Mouse (Mus musculus): ENCODE data around the gene Sec11a. TPM values are rescaled to one million over a fixed set of nuclear protein-coding genes. Genes with fewer than 3 reads are reported as not detected.
"Not testable (repeated sequence)": the region's sequence is repeated elsewhere in the genome, so short reads cannot be mapped to it uniquely, and the experiment has no call there.

Gene Sec11a
- polyA plus RNA-seq, 1 experiment: not detected

GRCm38 (mm10) chr7:80991589-80991988, 44.0 kb upstream of the Sec11a start:
- 97% methylated on average over 5 of the region's 5 CpGs for WGBS
- peaks cover 6% of the 10 kb centered on the region; the same call in 1 of the 2 replicates for H3K4me1 ChIP-seq (ENCODE audit: control insufficient read depth, insufficient read depth, low read length)
- no peak overlapping the region for H3K4me3 ChIP-seq (ENCODE audit: insufficient read depth, low read depth, low read length)
- H3K27ac ChIP-seq (ENCODE audit: insufficient read depth, low read depth, low read length): no peak overlapping the region
- TF ChIP-seq POLR2A (IDR thresholded peaks at IDR 0.05; ENCODE audit: insufficient read depth, low read depth, low read length) (no peak), CTCF (IDR thresholded peaks at IDR 0.05; ENCODE audit: insufficient read depth, low read depth, low read length) (no peak)

GRCm38 (mm10) chr7:80990276-80990675, 42.7 kb upstream of the Sec11a start:
- WGBS: 98% methylated on average over 6 of the region's 6 CpGs
- H3K27ac ChIP-seq (ENCODE audit: insufficient read depth, low read depth, low read length): no peak overlapping the region
- H3K4me3 ChIP-seq (ENCODE audit: insufficient read depth, low read depth, low read length): no peak overlapping the region
- TF ChIP-seq POLR2A (IDR thresholded peaks at IDR 0.05; ENCODE audit: insufficient read depth, low read depth, low read length): no peak
- no peak for TF ChIP-seq CTCF (IDR thresholded peaks at IDR 0.05; ENCODE audit: insufficient read depth, low read depth, low read length)
- peaks cover 3% of the 10 kb centered on the region; the same call in 1 of the 2 replicates for H3K4me1 ChIP-seq (ENCODE audit: control insufficient read depth, insufficient read depth, low read length)

- Histone ChIP-seq H3K4me3 (ENCODE audit: insufficient read depth, low read depth, low read length) (no peak overlapping the region), H3K27ac (ENCODE audit: insufficient read depth, low read depth, low read length) (no peak overlapping the region), H3K4me1 (ENCODE audit: control insufficient read depth, insufficient read depth, low read length) (peaks cover 3% of the 10 kb centered on the region; the same call in 1 of the 2 replicates)
- TF ChIP-seq POLR2A (IDR thresholded peaks at IDR 0.05; ENCODE audit: insufficient read depth, low read depth, low read length) (no peak), CTCF (IDR thresholded peaks at IDR 0.05; ENCODE audit: insufficient read depth, low read depth, low read length) (no peak)
- 93% methylated on average over 4 of the region's 4 CpGs for WGBS
Measured at GRCm38 (mm10) chr7:80987805-80988625, 40.4 kb upstream of the Sec11a start.

- Histone ChIP-seq H3K4me3 (ENCODE audit: insufficient read depth, low read depth, low read length) (no peak overlapping the region), H3K27ac (ENCODE audit: insufficient read depth, low read depth, low read length) (no peak overlapping the region), H3K4me1 (ENCODE audit: control insufficient read depth, insufficient read depth, low read length) (no peaks in the 10 kb centered on the region)
- 54% methylated on average over 6 of the region's 6 CpGs for WGBS
- TF ChIP-seq CTCF (IDR thresholded peaks at IDR 0.05; ENCODE audit: insufficient read depth, low read depth, low read length): no peak
Measured at GRCm38 (mm10) chr7:80986458-80987187, 39.0 kb upstream of the Sec11a start.

GRCm38 (mm10) chr7:80980566-80980965, 33.0 kb upstream of the Sec11a start:
- 84% methylated on average over 11 of the region's 11 CpGs for WGBS
- Histone ChIP-seq H3K27ac (ENCODE audit: insufficient read depth, low read depth, low read length) (no peak overlapping the region), H3K4me1 (ENCODE audit: control insufficient read depth, insufficient read depth, low read length) (no peaks in the 10 kb centered on the region), H3K4me3 (ENCODE audit: insufficient read depth, low read depth, low read length) (no peak overlapping the region)
- TF ChIP-seq CTCF (IDR thresholded peaks at IDR 0.05; ENCODE audit: insufficient read depth, low read depth, low read length): no peak
- no peak for TF ChIP-seq POLR2A (IDR thresholded peaks at IDR 0.05; ENCODE audit: insufficient read depth, low read depth, low read length)

GRCm38 (mm10) chr7:80973638-80974015, 26.0 kb upstream of the Sec11a start:
- H3K4me3 ChIP-seq (ENCODE audit: insufficient read depth, low read depth, low read length); H3K27ac ChIP-seq (ENCODE audit: insufficient read depth, low read depth, low read length); H3K4me1 ChIP-seq (ENCODE audit: control insufficient read depth, insufficient read depth, low read length): not testable (repeated sequence)
- WGBS: 65% methylated on average over 3 of the region's 3 CpGs

GRCm38 (mm10) chr7:80972920-80973637, 25.5 kb upstream of the Sec11a start:
- H3K4me3 ChIP-seq (ENCODE audit: insufficient read depth, low read depth, low read length); H3K4me1 ChIP-seq (ENCODE audit: control insufficient read depth, insufficient read depth, low read length); H3K27ac ChIP-seq (ENCODE audit: insufficient read depth, low read depth, low read length): not testable (repeated sequence)
- 82% methylated on average over 4 of the region's 4 CpGs for WGBS

GRCm38 (mm10) chr7:80972082-80972481, 24.5 kb upstream of the Sec11a start:
- no peak overlapping the region for H3K4me3 ChIP-seq (ENCODE audit: insufficient read depth, low read depth, low read length)
- H3K27ac ChIP-seq (ENCODE audit: insufficient read depth, low read depth, low read length): no peak overlapping the region
- 93% methylated on average over 5 of the region's 5 CpGs for WGBS
- no peak for TF ChIP-seq CTCF (IDR thresholded peaks at IDR 0.05; ENCODE audit: insufficient read depth, low read depth, low read length)
- no peak for TF ChIP-seq POLR2A (IDR thresholded peaks at IDR 0.05; ENCODE audit: insufficient read depth, low read depth, low read length)
- no peaks in the 10 kb centered on the region for H3K4me1 ChIP-seq (ENCODE audit: control insufficient read depth, insufficient read depth, low read length)

GRCm38 (mm10) chr7:80971419-80971818, 23.8 kb upstream of the Sec11a start:
- 69% methylated on average over 2 of the region's 2 CpGs for WGBS
- TF ChIP-seq CTCF (IDR thresholded peaks at IDR 0.05; ENCODE audit: insufficient read depth, low read depth, low read length): no peak
- TF ChIP-seq POLR2A (IDR thresholded peaks at IDR 0.05; ENCODE audit: insufficient read depth, low read depth, low read length): no peak
- H3K4me3 ChIP-seq (ENCODE audit: insufficient read depth, low read depth, low read length): no peak overlapping the region
- no peaks in the 10 kb centered on the region for H3K4me1 ChIP-seq (ENCODE audit: control insufficient read depth, insufficient read depth, low read length)
- no peak overlapping the region for H3K27ac ChIP-seq (ENCODE audit: insufficient read depth, low read depth, low read length)

Measured in olfactory bulb, adult 2 months (tissue).